Mouse (Mus musculus) heart, adult 11 months (tissue): ENCODE measurements at regions not wholly inside any gene's neighbourhood (a gene's known extent, or its start where the extent isn't known, plus 50 kb on each side); places are given as distances from the start of the nearest gene placed in this dataset.

Experiments
- DNase-seq: peaks from one replicate; pipeline ENCODE4 v3.0.0; 2022

DNA sequence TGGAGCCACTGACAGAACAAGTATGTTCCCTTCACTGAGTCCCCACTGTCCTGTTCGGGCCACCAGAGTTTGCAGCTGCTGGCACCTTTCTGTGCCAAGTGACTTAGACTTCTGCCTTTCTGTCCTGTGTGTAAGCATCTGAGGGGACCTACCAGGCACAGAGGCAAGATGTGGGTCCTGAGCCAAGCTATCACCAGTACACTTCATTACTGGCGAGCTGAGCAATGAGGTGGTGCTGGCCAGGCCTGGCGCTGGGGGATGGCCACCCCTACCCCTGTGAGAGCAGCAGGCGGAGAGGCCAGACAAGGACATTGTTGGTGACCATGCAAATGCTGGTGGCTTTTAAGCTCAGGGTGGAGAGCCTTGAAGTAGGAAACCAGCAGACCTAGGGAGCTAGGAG is 87.6 kb upstream of the Mrps6 start:
- DNase-seq: peak; percentile 97

DNA sequence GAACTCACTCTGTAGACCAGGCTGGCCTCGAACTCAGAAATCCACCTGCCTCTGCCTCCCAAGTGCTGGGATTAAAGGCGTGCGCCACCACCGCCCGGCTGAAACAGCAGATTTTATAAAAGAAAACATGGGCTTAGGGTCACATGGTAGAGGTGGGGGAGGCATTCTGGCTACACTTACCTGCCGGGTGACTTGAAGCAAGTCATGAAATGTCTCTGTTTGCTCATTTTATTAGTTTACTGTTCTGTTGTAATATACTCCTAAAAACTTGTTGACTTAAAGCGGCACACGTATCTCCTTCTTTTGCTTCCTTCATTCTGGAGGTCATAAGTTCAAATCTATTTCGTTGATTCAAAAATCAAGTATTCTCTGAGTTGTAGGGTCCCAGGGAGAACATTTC is 84.9 kb upstream of the Mrps6 start:
- no peak for DNase-seq

DNA sequence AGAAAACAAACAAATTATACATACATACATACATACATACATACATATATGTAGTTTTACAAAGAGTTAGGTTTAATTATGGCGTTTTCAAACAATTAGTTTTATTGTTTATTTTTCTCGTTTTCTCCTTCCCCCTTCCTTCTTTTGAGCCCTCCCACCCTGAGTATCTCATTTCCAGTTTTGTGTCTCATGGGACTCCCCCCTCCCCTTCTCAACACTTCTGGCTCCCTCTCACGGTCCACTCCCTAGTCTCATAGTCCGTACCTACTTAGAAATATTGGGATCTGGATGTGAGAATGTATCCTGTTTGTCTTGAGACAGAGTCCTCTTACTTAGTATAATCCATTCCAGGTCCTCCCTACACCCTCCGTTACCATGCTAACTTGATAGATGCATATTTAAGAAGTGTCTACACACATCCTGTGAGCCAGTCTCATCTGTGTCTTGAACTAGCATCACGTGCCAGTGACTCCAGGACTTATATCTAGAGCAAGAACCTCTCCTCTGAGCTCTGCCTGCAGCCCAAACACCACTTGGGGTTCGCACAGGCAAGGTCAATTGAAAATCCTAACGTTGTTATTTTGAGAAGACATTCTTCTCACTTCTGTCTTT is 81.8 kb upstream of the Mrps6 start:
- DNase-seq: no peak

DNA sequence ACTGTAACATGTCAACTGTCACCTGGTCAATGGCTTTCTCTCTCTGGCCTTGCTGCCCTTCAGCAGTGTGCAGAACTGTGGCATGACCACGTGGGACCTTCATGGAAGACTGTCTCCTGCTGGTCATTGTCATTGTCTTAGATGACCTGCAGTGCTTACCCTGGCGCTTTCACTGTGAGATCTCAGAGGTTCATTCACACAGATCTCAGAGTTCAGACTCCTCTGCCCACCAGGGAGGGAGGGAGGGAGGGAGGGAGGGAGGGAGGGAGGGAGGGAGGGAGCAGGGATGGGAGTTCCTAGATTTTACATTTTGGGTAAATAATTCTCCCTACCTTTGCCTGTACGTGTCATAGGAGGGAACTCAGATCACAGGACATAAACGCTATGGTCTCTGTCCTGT is 79.6 kb upstream of the Mrps6 start:
- no peak for DNase-seq

DNA sequence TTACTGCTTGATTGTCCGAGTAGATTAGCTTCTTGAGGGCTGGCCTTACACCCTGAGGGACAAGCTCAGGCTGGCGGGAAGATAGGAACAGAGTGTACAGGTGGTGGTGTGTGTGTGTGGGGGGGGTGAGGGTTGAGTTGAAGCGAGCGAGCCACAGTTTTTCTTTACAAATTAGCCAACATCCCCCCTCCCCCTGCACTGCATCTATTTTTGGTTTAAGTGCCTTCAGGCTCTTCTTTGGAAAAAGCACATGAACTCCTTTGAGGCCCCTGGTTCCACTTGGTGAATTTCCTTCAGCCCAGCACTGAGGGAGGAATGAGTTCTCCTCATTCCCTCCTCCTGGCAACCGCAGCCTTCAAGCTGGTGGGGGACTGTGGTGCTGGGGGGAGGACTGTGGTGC is 79.2 kb upstream of the Mrps6 start:
- DNase-seq: no peak

DNA sequence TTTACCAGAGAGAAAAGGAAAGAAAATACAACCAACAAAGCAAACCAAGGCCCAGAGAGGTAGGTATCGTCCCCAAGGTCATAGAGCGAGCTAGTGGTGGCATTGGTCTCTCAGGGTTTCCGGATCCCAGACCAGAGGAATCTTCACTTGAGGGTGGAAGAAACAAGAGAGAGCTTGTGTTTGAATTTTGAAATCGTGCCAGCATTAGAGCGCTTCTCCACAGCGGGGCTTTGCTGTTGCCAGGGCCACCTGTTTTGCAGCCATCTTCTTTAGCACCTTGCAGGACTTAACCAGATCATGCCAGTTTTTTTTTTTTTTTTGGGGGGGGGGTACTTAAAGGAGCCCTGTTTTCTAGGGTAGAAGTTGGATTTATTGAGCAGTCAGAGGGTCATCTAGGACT is 77.6 kb upstream of the Mrps6 start:
- DNase-seq: no peak

DNA sequence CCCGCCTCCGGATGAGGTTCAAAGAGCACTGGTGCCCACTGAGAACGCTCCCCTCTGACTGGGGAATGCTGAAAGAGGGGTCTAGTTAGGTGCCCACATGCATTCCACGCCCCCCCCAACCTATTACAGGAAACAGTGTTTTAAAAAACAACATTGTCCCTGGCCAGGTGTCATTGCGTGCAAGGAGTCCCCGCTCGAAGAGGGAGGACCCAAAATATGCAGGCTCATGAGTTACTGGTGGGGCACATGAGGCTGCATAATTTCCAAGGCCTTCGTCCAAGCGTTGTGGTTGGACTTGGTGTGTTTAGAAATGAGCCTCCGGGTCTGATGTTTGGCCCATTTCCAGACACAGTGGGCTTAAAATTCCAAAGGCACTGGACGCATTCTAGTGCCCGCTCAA is 72.9 kb upstream of the Mrps6 start:
- no peak for DNase-seq

DNA sequence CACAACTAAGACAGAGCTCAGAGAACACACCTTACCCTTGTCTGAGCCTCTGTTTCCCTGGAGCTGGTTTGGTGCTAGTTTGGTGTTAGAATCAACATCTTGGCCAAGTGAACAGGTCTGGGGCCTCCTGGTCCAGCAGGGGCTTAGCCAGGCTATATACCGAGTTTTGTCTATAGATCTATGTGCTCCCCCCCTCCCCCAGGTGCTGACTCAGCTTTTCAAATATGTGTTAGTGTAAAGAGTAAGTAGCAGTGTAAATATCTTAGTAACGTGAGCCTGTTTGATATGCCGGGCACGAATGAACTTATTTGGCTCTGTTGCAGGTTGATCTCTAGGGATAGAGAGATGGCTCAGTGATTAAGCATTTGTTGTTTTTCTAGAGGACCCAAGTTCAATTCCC is 68.7 kb upstream of the Mrps6 start:
- DNase-seq: no peak

DNA sequence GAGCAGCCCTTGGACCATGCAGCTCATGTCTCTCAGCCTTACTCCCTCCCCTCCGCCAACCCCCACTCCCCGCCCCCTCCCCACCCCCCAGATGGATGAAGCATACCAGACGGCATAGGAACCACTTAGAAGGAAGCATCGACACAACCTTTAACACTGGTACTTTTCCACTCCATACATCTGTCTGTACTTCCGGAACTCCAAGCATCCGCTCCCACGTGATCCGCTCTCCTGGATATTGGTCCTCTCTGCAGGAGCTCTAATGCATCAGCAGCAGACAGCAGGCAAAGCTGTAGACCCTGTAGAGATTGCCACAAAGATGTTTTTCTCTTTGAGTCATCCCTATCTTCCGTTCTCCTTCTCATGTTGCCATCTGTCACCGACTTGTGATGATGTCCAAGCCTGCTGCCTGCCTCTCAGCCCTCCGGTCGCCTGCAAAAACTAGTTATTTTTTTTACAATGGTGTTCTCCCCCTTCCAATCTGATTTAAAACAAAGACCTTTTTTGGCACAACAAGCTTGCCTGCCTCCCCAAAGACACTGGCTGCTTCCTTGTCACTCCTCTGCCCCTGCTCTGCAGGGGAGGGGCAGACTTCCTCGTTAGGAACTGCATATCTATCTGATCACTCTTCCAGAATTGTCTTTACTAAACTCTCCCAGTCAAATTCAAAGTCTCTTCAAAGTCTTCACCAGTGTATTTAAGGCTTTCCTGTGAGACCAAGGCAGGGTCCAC is 62.4 kb upstream of the Mrps6 start:
- no peak for DNase-seq

DNA sequence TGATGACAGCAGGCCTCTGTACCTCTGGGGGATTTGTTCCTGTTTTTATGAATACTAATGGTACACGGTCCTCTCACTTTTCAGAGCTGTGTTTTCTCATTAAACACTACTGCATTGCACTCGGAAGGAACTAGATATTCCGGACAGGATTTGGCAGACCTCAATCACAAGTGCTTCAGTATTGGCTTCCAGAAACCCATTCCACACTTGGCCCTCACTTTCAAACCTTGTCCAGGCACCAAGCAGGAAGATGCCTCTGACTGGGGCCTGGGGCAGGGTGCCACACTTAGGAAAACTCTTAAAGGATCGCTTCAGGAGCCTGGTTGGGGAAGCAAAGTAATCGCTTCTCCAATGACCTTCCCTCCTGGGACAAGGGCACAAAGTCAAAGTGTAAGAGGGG is 50.7 kb upstream of the Mrps6 start:
- DNase-seq: peak; percentile 90
